Mouse (Mus musculus): Measurements from ENCODE around the gene Lrrc3.

The Lrrc3 gene

DNA sequence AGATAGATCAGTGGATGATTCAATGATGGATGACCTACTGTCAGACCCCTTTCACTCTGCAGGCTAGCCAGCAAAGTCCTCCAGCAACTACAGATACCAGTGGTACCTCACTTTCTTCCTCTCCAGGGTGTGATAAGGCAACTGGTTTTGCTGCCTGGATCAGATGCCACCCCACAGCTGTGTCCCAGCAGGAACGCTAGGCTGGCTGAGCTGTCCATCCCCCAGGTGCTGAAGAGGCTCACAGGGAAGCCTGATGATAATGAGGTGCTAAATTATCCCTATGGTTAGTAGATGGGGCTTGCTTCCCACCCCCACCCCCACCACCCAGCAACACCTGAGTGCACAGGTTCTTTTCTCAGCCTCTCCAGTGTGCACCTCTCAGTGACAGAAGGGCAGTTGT, 34.8 kb downstream of the Lrrc3 start:
- CTCF ChIA-PET = no interaction called here

DNA sequence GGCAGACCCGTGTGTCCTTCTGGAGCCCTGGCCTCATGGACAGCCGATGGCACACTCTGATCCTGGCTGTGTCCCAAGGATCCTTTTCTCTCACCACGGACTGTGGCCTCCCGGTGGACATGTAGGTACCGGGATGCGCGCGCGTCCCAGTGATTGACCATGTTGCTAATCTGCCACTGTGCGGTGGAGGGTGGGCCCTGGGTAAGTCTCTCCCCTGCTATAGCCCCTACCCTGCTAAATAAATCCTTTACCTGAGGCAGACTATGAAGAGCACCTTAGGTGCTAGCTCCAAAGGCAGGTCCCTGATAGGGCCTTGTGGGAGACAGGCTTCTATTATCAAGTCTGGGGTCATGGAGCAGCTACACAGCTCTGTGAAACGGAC, 37.6 kb downstream of the Lrrc3 start:
- CTCF ChIA-PET = no interaction called here

DNA sequence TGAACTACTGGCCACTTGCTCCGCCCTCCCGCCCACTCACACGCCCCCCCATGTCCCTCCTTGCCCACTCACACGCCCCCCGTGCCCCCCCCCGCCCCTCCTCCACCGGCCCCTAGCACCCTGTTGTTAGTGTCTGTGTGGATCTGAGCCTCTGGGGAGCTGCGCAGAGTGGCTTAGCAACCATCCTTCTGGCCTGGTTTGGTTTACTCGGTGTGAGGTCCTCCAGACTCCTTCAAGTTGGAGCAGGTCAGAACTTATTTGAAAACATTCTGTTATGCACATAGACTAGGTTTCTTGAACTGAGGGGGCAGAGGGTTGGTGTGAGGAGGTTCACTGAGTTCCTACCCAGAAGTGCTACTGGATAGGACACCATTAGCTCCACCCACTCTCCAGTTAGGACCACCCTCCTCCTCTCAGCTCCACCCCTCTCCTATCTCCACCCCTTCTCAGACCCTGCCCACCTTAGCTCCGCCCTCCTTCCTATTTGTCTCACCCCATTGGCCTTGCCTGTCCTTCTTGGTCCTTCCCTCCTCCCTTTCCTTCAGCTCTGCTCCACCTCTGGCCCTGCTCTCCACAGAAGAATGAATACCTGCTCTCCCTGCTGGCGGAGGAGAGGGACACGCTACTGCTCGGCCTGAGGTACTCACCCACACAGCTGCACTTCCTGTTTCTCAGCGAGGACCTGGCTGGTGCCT, 38.1 kb downstream of the Lrrc3 start:
- CTCF ChIA-PET = no interaction called here

DNA sequence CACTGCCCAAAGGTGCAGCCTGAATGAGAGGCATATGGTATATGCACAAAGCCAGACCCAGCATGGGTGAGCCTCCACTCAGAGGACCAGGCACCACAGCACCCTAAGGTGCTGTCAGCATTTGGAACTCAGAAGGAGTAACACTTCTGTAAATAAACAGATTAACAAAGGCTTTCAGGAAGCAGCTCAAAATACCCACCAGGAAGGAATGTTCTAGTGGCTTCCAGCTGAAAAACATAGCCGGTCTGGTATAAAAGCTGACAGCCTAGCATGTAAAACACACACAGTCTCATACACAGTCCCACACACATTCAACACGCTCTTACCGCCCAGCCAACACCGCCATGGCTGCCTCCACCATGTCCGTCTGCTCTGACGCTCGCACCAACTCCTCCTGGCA, 40.7 kb downstream of the Lrrc3 start, which contains the start of gene Gm3285:
Gene Gm3285, plus strand, starts transcription at position 301 of the 400 bp plus-strand sequence.
- CTCF ChIA-PET = no interaction called here

DNA sequence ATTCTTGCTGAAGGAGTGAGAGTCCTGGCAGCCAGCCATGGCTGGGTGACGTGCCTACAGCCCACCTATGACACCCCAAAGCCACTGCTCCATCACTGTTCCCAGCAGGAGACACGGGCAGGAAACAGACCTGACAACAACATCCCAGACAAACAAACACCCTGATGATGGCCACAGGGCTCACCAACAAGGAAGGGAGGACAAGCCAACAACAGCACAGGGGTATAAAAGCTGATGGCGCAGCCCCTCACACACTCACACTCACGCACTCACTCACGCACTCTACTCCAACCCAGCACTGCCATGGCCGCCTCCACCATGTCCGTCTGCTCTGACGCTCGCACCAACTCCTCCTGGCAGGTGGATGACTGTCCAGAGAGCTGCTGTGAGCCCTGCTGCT, 49.8 kb downstream of the Lrrc3 start, which contains the start of gene Gm10318:
Gene Gm10318, plus strand, starts transcription at position 301 of the 400 bp plus-strand sequence.
- CTCF ChIA-PET = no interaction called here
